Mouse (Mus musculus) neural tube, embryonic 14.5 days (tissue): Measurements from ENCODE around the gene Tmem254c. TPM values are rescaled to one million over a fixed set of nuclear protein-coding genes. Genes with fewer than 3 reads are reported as not detected.
"Not testable (repeated sequence)": the region's sequence is repeated elsewhere in the genome, so short reads cannot be mapped to it uniquely, and the experiment has no call there.

Source experiments
- ATAC-seq: fragments of 200-750 bp; cut with Nextera tagmentation; 2 replicates; pipeline ENCODE4 v1.8.0; 2017; ENCODE audit warnings: low read depth, mild to moderate bottlenecking, moderate TSS enrichment, moderate library complexity
- H3K27ac ChIP-seq: fragments of 300-500 bp; sonication (generic); 2 replicates; pipeline ENCODE4 v1.5.1; 2014; ENCODE audit warnings: low read depth, mild to moderate bottlenecking, control low read depth, low read length, moderate library complexity, mixed read lengths
- H3K27me3 ChIP-seq: fragments of 300-500 bp; sonication (generic); 2 replicates; pipeline ENCODE4 v1.6.1; 2014; ENCODE audit warnings: low read length; ENCODE audit not compliant: control insufficient read depth, insufficient read depth
- H3K36me3 ChIP-seq: fragments of 300-500 bp; sonication (generic); 2 replicates; pipeline ENCODE4 v1.6.1; 2014; ENCODE audit warnings: low read length, mixed read lengths; ENCODE audit not compliant: control insufficient read depth, insufficient read depth
- H3K4me1 ChIP-seq: fragments of 300-500 bp; sonication (generic); 2 replicates; pipeline ENCODE4 v1.6.1; 2014; ENCODE audit warnings: low read length; ENCODE audit not compliant: control insufficient read depth, insufficient read depth
- H3K4me2 ChIP-seq: fragments of 300-500 bp; sonication (generic); 2 replicates; pipeline ENCODE4 v1.6.1; 2014; ENCODE audit warnings: mild to moderate bottlenecking, low read depth, low read length, control low read depth
- H3K4me3 ChIP-seq: fragments of 300-500 bp; sonication (generic); 2 replicates; pipeline ENCODE4 v1.5.1; 2014; ENCODE audit warnings: low read depth, low read length, control low read depth, mixed read lengths
- H3K9ac ChIP-seq: fragments of 300-500 bp; sonication (generic); replicated peaks from 2 replicates; pipeline ENCODE4 v1.6.1; 2014; ENCODE audit warnings: low read depth, mild to moderate bottlenecking, control low read depth, low read length, mixed read lengths
- H3K9me3 ChIP-seq: fragments of 300-500 bp; sonication (generic); 2 replicates; pipeline ENCODE4 v1.6.1; 2016; ENCODE audit warnings: low read length; ENCODE audit not compliant: control insufficient read depth
- WGBS: fragments of 180-500 bp; shearing (Covaris S2); extraction: QIAGEN DNeasy Blood & Tissue Kit; methylation state at CpG from one replicate; pipeline ENCODE4 v1.1.7; 2014; 5-methylcytosine and 5-hydroxymethylcytosine counted together
- polyA plus RNA-seq: library from polyadenylated mRNA; unstranded; fragments of >200 nt; fragmentation: Nextera tagmentation; extraction: Ambion mirVana; gene quantifications from 2 replicates; pipeline ENCODE4 v1.2.1, GENCODE M21; 2014

The Tmem254c gene
- polyA plus RNA-seq: 17.4 and 22.3 TPM in 2 replicates

- H3K9ac ChIP-seq, H3K27me3 ChIP-seq, H3K4me2 ChIP-seq, H3K27ac ChIP-seq, H3K36me3 ChIP-seq, H3K9me3 ChIP-seq, H3K4me3 ChIP-seq, H3K4me1 ChIP-seq: not testable (repeated sequence)
- WGBS: no CpG with 5 or more reads among the region's 10 CpGs
- peak; percentile 92 for ATAC-seq
These were observed at the start of gene Tmem254c for GRCm38 (mm10) chr14:26067325-26067633. TSS of gene Tmem254c (minus strand) at chr14:26067355.

- not testable (repeated sequence) for H3K27me3 ChIP-seq, H3K27ac ChIP-seq, H3K9me3 ChIP-seq, H3K36me3 ChIP-seq, H3K4me3 ChIP-seq, H3K4me1 ChIP-seq, H3K9ac ChIP-seq, H3K4me2 ChIP-seq, ATAC-seq
- WGBS: no CpG with 5 or more reads among the region's 3 CpGs
These were observed 30.5 kb upstream of the Tmem254c start for GRCm38 (mm10) chr14:26097622-26098021.

- not testable (repeated sequence) for H3K27me3 ChIP-seq, H3K4me3 ChIP-seq, ATAC-seq, H3K36me3 ChIP-seq, H3K4me1 ChIP-seq, H3K9me3 ChIP-seq, H3K27ac ChIP-seq, H3K9ac ChIP-seq, H3K4me2 ChIP-seq
- WGBS: no CpG with 5 or more reads among the region's 1 CpGs
These were observed 14.8 kb upstream of the Tmem254c start, which contains the start of gene Cphx3 for GRCm38 (mm10) chr14:26081997-26082396. TSS of gene Cphx3 (plus strand) at chr14:26082297.

DNA sequence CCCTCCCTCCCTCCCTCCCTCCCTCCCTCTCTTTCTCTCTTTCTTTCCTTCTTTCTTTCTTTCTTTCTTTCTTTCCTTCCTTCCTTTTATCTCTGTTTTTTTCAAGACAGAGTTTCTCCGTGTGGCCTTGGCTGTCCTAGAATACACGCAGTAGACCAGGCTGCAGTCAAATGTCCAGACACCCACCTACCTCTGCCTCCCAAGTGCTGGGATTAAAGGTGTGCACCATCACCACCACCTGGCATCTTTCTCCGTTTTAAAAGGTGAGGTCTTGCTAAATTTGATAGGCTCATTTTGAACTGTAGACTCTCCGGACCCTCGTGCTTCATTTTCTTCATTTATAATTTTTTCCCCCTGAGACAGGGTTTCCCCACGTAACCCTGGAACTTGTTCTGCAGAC is 14.1 kb upstream of the Tmem254c start, which contains the start of gene Cphx2:
Cphx2 (plus strand) TSS at position 301 of the 400 bp plus-strand sequence.
- ATAC-seq, H3K4me1 ChIP-seq, H3K4me2 ChIP-seq, H3K9ac ChIP-seq, H3K9me3 ChIP-seq, H3K36me3 ChIP-seq, H3K27me3 ChIP-seq, H3K4me3 ChIP-seq, H3K27ac ChIP-seq: not testable (repeated sequence)
- WGBS: no CpG with 5 or more reads among the region's 6 CpGs

DNA sequence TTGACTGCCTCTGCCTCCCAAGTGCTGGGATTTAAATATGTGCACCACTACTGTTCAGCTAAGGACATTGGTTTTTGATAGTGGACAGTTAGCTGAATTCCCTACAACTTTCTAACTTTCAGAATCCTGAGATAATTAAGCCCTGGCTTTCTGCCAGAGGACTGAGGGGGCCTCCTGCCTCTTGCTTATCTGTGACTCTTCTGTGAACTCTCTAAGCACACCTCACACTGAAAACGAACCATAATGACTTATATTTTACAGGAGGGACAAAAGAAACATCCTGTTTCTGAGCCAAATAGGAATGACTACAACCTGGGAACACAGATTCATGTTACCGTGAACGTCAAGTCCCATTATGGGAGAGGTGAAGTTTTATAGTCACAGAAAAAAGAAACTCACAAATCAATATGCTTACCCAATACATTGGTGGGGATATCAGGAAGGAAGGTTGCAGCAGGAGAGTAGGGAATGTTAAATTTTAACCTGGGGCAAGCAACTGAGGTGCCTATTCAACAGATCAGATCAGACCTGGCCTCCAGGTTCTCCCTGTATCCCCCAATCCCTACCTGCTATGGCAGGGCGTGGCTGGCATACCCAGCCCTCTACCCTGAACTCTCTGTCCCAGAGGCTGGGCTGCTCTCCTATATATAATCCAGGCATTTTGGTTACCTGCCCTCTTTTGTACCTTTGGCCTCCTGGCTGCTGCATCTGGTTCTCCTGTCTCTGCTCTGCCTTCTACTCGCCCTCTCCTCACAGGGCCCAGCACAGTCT is 9.7 kb upstream of the Tmem254c start:
- not testable (repeated sequence) for H3K4me1 ChIP-seq, H3K9me3 ChIP-seq, H3K27me3 ChIP-seq, ATAC-seq, H3K4me3 ChIP-seq, H3K9ac ChIP-seq, H3K27ac ChIP-seq, H3K4me2 ChIP-seq, H3K36me3 ChIP-seq
- no CpG with 5 or more reads among the region's 5 CpGs for WGBS

- WGBS: no CpG with 5 or more reads among the region's 44 CpGs
These were observed 406 bp downstream of the Tmem254c start for GRCm38 (mm10) chr14:26066574-26067324.

DNA sequence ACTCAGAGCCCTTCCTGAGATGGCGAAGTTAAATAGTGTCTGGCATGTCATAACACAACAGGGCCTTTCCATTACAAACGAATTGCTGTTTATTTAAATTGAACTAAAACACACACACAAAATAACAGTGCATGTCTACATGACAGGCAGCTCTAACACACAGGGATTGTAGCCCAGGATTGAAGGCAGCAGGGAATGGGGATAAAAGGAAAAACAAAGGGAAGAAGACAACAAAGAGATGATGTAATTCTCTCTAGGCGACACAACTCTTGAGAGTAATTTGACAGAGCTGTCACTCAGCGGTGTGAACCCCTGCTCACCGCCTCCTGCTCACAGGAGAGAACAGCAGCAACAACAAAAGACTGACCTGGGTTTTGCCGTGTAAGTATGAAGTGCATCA is 7.8 kb downstream of the Tmem254c start:
- ATAC-seq, H3K9ac ChIP-seq, H3K9me3 ChIP-seq, H3K4me3 ChIP-seq, H3K36me3 ChIP-seq, H3K4me1 ChIP-seq, H3K27ac ChIP-seq, H3K27me3 ChIP-seq, H3K4me2 ChIP-seq: not testable (repeated sequence)
- WGBS: no CpG with 5 or more reads among the region's 6 CpGs

More at GRCm38 (mm10) chr14:26066574-26067324, 406 bp downstream of the Tmem254c start:
- H3K27ac ChIP-seq, H3K9me3 ChIP-seq, H3K4me3 ChIP-seq, H3K36me3 ChIP-seq, H3K4me2 ChIP-seq, H3K27me3 ChIP-seq, H3K9ac ChIP-seq, H3K4me1 ChIP-seq: not testable (repeated sequence)
- peak; percentile 95 for ATAC-seq

GRCm38 (mm10) chr14:26058184-26058583 is 9.0 kb downstream of the Tmem254c start:
- no CpG with 5 or more reads among the region's 3 CpGs for WGBS
- not testable (repeated sequence) for H3K4me2 ChIP-seq, ATAC-seq, H3K4me3 ChIP-seq, H3K27me3 ChIP-seq, H3K9ac ChIP-seq, H3K4me1 ChIP-seq, H3K27ac ChIP-seq, H3K36me3 ChIP-seq, H3K9me3 ChIP-seq

DNA sequence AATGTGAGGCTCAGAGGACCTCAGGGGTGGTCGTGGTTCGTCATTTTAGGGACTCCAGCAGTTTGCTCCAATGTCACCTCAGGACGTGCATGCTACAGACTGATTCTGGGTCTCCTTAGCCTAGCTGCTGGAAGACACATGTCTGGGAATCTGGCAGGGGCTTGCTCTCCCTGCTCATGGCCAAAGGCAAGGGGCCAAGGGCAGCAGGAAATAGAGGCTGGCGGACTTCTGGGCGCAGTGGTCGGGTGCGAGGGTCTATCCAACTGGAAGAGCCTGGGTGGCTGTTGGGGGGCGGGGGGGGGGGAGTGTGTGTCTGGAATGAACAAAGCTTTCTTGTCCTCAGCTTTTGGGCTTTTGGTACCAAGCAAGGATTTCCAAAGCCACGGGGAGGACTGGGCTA is 18.4 kb downstream of the Tmem254c start:
- H3K27ac ChIP-seq, H3K4me1 ChIP-seq, ATAC-seq, H3K4me3 ChIP-seq, H3K27me3 ChIP-seq, H3K9me3 ChIP-seq, H3K9ac ChIP-seq, H3K36me3 ChIP-seq, H3K4me2 ChIP-seq: not testable (repeated sequence)
- no CpG with 5 or more reads among the region's 9 CpGs for WGBS
